Mouse (Mus musculus): ENCODE results near the gene Kdr. TPM values are rescaled to one million over a fixed set of nuclear protein-coding genes. Genes with fewer than 3 reads are reported as not detected.

Gene Kdr
- polyA plus RNA-seq, 2 experiments = 3.8 to 5.2 TPM

DNA sequence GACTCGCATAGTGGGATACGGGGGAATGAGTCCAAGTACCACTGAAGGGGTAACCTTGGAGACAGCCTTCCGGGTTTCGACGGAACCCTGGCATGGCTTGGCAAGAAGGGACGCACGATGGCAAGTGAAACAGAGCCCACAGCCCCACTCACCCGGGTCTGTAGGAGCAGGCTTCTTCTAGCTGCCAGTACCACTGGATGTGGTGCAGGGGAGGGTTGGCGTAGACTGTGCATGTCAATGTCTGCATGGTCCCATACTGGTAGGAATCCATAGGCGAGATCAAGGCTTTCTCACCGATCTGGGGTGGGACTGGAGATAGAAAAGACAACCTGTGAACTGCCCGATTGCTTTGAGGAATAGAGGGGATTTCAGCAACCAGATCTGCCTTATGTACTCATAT is 15.7 kb downstream of the Kdr start:
- H3K27me3 ChIP-seq (ENCODE audit: control insufficient read depth, insufficient read depth, low read length) = no peaks in the 10 kb centered on the region; the same call in 1 of the 2 replicates
- H3K9me3 ChIP-seq (ENCODE audit: control insufficient read depth, low read length) = no peaks in the 10 kb centered on the region
- no peak overlapping the region for H3K27ac ChIP-seq
- peak overlapping the region; percentile 57 for H3K4me2 ChIP-seq (ENCODE audit: low read depth)
- ATAC-seq (ENCODE audit: insufficient read depth) = peak; percentile 29; the same call in 1 of the 2 replicates
- no peak for DNase-seq (ENCODE audit: low read depth in 3 of 3, low spot score in 3 of 3)
- WGBS (ENCODE audit: insufficient replicate concordance) = 22% methylated on average over 12 of the region's 12 CpGs
- H3K9ac ChIP-seq (replicated peaks) = no peak overlapping the region
- peaks cover 9 to 33% of the 10 kb centered on the region in 2 experiments for H3K4me1 ChIP-seq (replicated peaks; ENCODE audit: control insufficient read depth in 2 of 2, insufficient read depth in 2 of 2, low read length in 1 of 2)
- H3K4me3 ChIP-seq (ENCODE audit: insufficient read depth in 1 of 2, low read depth in 2 of 2, low read length in 2 of 2) = peak overlapping the region; percentile 12 to 35; a peak in 2 of 4 replicates
- no peaks in the 10 kb centered on the region for H3K36me3 ChIP-seq (replicated peaks; ENCODE audit: control insufficient read depth, insufficient read depth, low read depth)
- TF ChIP-seq CTCF (IDR thresholded peaks at IDR 0.05; ENCODE audit: low read depth) = no peak

DNA sequence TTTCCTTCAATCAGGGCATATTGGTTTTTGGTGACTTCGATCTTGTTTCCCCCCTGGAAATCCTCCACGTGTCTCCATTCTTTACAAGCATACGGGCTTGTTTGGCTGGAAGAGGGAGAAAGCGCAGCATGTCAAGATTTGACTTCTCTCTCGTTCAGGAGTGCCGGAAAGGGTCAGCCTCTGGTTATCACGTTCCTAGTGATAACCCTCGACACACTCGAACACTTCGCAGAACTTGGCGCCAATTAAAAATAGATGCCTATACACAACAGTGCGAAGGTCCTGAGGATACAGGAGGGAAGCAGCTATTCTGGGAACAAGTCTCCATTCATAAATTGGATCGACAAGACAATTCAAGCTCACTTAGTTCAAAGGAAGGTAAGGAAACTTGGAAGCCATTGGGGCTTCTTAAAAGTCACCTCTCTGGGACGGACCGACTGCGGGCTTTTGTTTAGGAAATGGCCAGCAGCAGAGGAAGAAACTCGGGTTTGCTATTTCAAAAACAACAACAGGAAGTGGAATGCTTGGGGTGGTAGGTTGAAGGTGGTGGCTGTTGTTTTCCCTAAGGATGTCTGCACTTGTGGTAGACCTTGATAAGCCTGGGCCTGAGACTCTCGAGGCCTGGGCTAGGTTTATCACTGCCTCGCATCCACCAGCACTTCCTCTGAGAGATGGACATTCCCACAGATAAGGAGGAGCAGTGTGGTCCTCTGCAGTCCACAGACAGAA is 16.4 kb downstream of the Kdr start:
- Histone ChIP-seq H3K27ac (no peak overlapping the region; the same call in none of the 2 replicates), H3K4me2 (ENCODE audit: low read depth) (peak overlapping the region; percentile 57), H3K9me3 (ENCODE audit: control insufficient read depth, low read length) (no peaks in the 10 kb centered on the region), H3K9ac (replicated peaks) (no peak overlapping the region; the same call in 1 of the 2 replicates), H3K27me3 (ENCODE audit: control insufficient read depth, insufficient read depth, low read length) (no peaks in the 10 kb centered on the region; the same call in 1 of the 2 replicates), H3K36me3 (replicated peaks; ENCODE audit: control insufficient read depth, insufficient read depth, low read depth) (no peaks in the 10 kb centered on the region), H3K4me3 (ENCODE audit: insufficient read depth in 1 of 2, low read depth in 2 of 2, low read length in 2 of 2) (peak overlapping the region; percentile 21 to 35; a peak in 3 of 4 replicates), H3K4me1 (replicated peaks; ENCODE audit: control insufficient read depth in 2 of 2, insufficient read depth in 2 of 2, low read length in 1 of 2) (peaks cover 9 to 33% of the 10 kb centered on the region in 2 experiments)
- 8% methylated on average over 19 of the region's 19 CpGs for WGBS (ENCODE audit: insufficient replicate concordance)
- ATAC-seq (ENCODE audit: insufficient read depth) (peak; percentile 91), DNase-seq (ENCODE audit: low read depth in 3 of 3, low spot score in 3 of 3) (peak; percentile 53 to 60 (median 55))
- TF ChIP-seq EP300 (IDR thresholded peaks at IDR 0.05; ENCODE audit: low read depth) = peak; percentile 85
- no peak for TF ChIP-seq CTCF (IDR thresholded peaks at IDR 0.05; ENCODE audit: low read depth)

DNA sequence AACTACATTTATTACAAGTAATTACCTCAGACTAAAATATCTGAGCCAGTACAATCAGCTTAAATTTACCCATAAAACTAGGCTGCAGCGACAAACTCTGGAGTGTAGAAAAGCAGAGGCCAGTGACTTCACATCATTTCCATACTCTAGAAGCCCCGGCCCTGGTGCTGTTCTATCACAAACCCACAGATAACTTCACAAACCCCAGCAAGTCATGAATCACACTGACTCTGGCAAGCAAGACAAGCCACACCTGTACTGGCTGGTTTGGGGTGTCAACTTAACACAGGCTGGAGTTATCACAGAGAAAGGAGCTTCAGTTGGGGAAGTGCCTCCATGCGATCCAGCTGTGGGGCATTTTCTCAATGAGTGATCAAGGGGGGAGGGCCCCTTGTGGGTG is 18.4 kb downstream of the Kdr start:
- no peak overlapping the region for H3K4me2 ChIP-seq (ENCODE audit: low read depth)
- no peak overlapping the region for H3K4me3 ChIP-seq (ENCODE audit: insufficient read depth in 1 of 2, low read depth in 2 of 2, low read length in 2 of 2)
- WGBS (ENCODE audit: insufficient replicate concordance) = 16% methylated on average over 3 of the region's 3 CpGs
- no peaks in the 10 kb centered on the region for H3K9me3 ChIP-seq (ENCODE audit: control insufficient read depth, low read length)
- ATAC-seq (ENCODE audit: insufficient read depth) = peak; percentile 18; the same call in 1 of the 2 replicates
- H3K36me3 ChIP-seq (replicated peaks; ENCODE audit: control insufficient read depth, insufficient read depth, low read depth) = no peaks in the 10 kb centered on the region
- no peak for TF ChIP-seq EP300 (IDR thresholded peaks at IDR 0.05; ENCODE audit: low read depth)
- TF ChIP-seq CTCF (IDR thresholded peaks at IDR 0.05; ENCODE audit: low read depth) = no peak
- H3K27me3 ChIP-seq (ENCODE audit: control insufficient read depth, insufficient read depth, low read length) = no peaks in the 10 kb centered on the region; the same call in 1 of the 2 replicates
- peaks cover 9 to 33% of the 10 kb centered on the region in 2 experiments for H3K4me1 ChIP-seq (replicated peaks; ENCODE audit: control insufficient read depth in 2 of 2, insufficient read depth in 2 of 2, low read length in 1 of 2)
- H3K27ac ChIP-seq = no peak overlapping the region
- DNase-seq (ENCODE audit: low read depth in 3 of 3, low spot score in 3 of 3) = no peak
- no peak overlapping the region for H3K9ac ChIP-seq (replicated peaks)

DNA sequence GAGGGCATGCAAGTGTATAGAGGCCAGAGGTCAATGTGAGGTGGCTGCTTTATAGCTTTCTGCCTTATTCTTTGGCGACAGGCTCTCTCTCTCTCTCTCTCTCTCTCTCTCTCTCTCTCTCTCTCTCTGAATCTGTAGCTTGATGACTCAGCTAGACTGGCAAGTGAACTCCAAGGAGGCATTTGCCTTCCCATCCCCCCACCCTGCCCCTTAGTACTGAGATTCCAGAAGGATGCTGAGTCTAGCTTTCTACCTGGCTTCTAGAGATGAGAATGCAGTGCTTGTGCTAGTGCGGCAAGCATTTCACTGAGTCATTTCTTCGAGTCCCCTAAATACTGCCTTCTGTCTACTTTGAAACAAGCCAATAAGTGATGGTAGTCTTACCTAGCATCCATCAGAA is 21.7 kb downstream of the Kdr start:
- Histone ChIP-seq H3K4me1 (replicated peaks; ENCODE audit: control insufficient read depth in 2 of 2, insufficient read depth in 2 of 2, low read length in 1 of 2) (peaks cover 0 to 12% of the 10 kb centered on the region in 2 experiments; a peak in 3 of 4 replicates), H3K4me3 (ENCODE audit: insufficient read depth in 1 of 2, low read depth in 2 of 2, low read length in 2 of 2) (no peak overlapping the region), H3K9ac (replicated peaks) (no peak overlapping the region), H3K4me2 (ENCODE audit: low read depth) (no peak overlapping the region), H3K36me3 (replicated peaks; ENCODE audit: control insufficient read depth, insufficient read depth, low read depth) (no peaks in the 10 kb centered on the region), H3K9me3 (ENCODE audit: control insufficient read depth, low read length) (no peaks in the 10 kb centered on the region), H3K27me3 (ENCODE audit: control insufficient read depth, insufficient read depth, low read length) (no peaks in the 10 kb centered on the region), H3K27ac (no peak overlapping the region)
- ATAC-seq (ENCODE audit: insufficient read depth) (no peak), DNase-seq (ENCODE audit: low read depth in 3 of 3, low spot score in 3 of 3) (no peak)
- WGBS (ENCODE audit: insufficient replicate concordance) = 66% methylated on average over 3 of the region's 3 CpGs
- TF ChIP-seq CTCF (IDR thresholded peaks at IDR 0.05; ENCODE audit: low read depth) = no peak
- no peak for TF ChIP-seq EP300 (IDR thresholded peaks at IDR 0.05; ENCODE audit: low read depth)

DNA sequence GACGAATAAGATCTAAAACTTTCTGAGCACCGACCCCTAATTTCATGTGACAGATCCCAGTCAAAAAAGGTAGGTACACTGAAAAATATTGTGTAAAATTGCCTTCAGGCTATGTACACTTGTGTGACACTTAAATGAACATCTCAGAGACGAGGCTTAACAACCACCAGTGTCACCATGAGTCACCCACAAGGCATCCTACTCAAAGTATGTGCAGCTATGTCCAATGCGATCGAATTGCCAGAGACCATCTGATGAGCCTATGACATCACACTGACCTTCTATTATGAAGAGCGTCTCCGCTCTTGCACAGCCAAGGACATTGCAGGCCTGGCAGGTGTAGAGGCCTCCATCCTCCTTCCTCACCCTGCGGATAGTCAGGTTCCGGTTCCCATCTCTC is 22.4 kb downstream of the Kdr start:
- H3K4me2 ChIP-seq (ENCODE audit: low read depth) = no peak overlapping the region
- peaks cover 0 to 10% of the 10 kb centered on the region in 2 experiments; a peak in 3 of 4 replicates for H3K4me1 ChIP-seq (replicated peaks; ENCODE audit: control insufficient read depth in 2 of 2, insufficient read depth in 2 of 2, low read length in 1 of 2)
- DNase-seq (ENCODE audit: low read depth in 3 of 3, low spot score in 3 of 3) = no peak
- H3K27ac ChIP-seq = no peak overlapping the region
- WGBS (ENCODE audit: insufficient replicate concordance) = 77% methylated on average over 9 of the region's 9 CpGs
- no peaks in the 10 kb centered on the region for H3K27me3 ChIP-seq (ENCODE audit: control insufficient read depth, insufficient read depth, low read length)
- H3K36me3 ChIP-seq (replicated peaks; ENCODE audit: control insufficient read depth, insufficient read depth, low read depth) = no peaks in the 10 kb centered on the region
- ATAC-seq (ENCODE audit: insufficient read depth) = no peak
- no peak for TF ChIP-seq CTCF (IDR thresholded peaks at IDR 0.05; ENCODE audit: low read depth)
- TF ChIP-seq EP300 (IDR thresholded peaks at IDR 0.05; ENCODE audit: low read depth) = no peak
- no peak overlapping the region for H3K9ac ChIP-seq (replicated peaks)
- H3K9me3 ChIP-seq (ENCODE audit: control insufficient read depth, low read length) = no peaks in the 10 kb centered on the region
- H3K4me3 ChIP-seq (ENCODE audit: insufficient read depth in 1 of 2, low read depth in 2 of 2, low read length in 2 of 2) = no peak overlapping the region
